Mouse (Mus musculus): ENCODE data around the gene Zfp280c.

The Zfp280c gene

DNA sequence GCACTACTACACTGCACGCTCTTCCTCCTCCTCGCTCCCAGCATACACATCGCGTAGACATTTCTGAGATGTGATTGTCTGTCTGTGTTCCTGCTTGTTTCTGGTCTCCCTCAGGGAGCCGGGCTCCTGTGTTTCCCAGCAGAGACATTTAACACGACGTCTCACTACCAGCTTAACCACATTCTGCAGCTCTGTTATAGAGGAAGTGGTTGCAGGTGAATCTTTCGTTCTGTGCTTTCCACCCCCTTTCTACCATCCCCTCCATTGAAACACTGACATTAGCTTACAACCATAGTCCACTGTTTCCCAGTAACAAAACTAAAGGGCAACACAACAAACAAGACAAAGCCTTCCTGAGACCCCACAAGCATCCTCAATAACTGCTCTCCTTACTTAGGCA is 100.5 kb downstream of the Zfp280c start:
- no peak for DNase-seq (ENCODE audit: inconsistent age in 2 of 2, low spot score in 1 of 2)
